Mouse (Mus musculus): ENCODE data around the gene Snap91. TPM values are rescaled to one million over a fixed set of nuclear protein-coding genes. Genes with fewer than 3 reads are reported as not detected.

Gene Snap91
- polyA plus RNA-seq, 1 experiment from 2014 or later: 6.6 TPM

DNA sequence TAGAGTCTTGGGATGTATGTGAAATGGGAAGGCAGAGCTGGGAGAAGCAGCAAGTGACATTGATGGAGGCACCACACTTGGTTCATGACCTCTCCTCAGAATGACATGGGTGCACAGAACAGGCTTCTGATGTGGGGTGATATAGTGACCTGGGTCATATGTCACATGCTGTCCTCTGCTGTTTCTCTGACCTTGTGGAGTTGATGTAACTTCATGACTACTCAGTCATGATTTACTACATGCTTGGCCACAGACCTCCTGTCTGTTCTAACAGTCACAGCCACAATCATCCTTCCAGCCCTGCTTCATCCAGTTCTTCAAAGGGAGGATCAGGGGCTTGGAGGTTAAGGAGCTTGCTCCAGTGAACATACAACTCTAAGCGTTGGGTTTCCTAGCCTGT lies 142.4 kb downstream of the Snap91 start:
- Histone ChIP-seq H3K4me2 (replicated peaks) (no peak overlapping the region), H3K27ac (no peak overlapping the region), H3K9me3 (no peaks in the 10 kb centered on the region), H3K4me3 (no peak overlapping the region), H3K4me1 (peaks cover 3% of the 10 kb centered on the region), H3K27me3 (no peaks in the 10 kb centered on the region), H3K36me3 (no peaks in the 10 kb centered on the region), H3K9ac (no peak overlapping the region)
- WGBS: 80% methylated on average over 1 of the region's 1 CpGs
- no peak for ATAC-seq (ENCODE audit: low FRiP score, low read depth)

- Histone ChIP-seq H3K4me3 (no peak overlapping the region), H3K9ac (no peak overlapping the region), H3K9me3 (no peaks in the 10 kb centered on the region), H3K27me3 (no peaks in the 10 kb centered on the region), H3K4me2 (replicated peaks) (no peak overlapping the region), H3K27ac (no peak overlapping the region), H3K4me1 (no peaks in the 10 kb centered on the region), H3K36me3 (no peaks in the 10 kb centered on the region)
- 87% methylated on average over 4 of the region's 4 CpGs for WGBS
- no peak for ATAC-seq (ENCODE audit: low FRiP score, low read depth)
Observed at GRCm38 (mm10) chr9:86736991-86737390, 143.5 kb downstream of the Snap91 start.

DNA sequence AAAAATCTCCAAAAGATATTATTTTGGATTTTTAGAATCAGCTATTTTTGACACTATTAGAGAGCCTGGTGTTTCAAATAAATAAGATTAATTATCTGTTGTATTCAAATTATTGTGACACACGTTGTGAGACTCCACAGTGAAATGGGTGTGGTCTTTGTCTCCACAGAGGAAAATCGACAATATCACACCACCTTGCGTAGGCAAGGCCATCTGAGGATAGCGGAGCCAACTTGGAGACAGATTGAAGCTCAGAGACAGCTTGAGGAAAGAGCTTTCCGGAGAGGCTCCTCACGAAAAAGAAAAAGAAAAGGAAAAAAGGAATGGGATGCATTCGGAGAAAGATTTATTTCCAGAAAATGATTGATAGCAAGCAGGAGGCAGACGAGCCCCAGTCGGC lies 145.7 kb downstream of the Snap91 start:
- 67% methylated on average over 9 of the region's 9 CpGs for WGBS
- H3K27me3 ChIP-seq: no peaks in the 10 kb centered on the region
- no peak overlapping the region for H3K27ac ChIP-seq
- H3K4me3 ChIP-seq: no peak overlapping the region
- no peak for ATAC-seq (ENCODE audit: low FRiP score, low read depth)
- H3K9ac ChIP-seq: no peak overlapping the region
- no peaks in the 10 kb centered on the region for H3K36me3 ChIP-seq
- no peak overlapping the region for H3K4me2 ChIP-seq (replicated peaks)
- H3K9me3 ChIP-seq: no peaks in the 10 kb centered on the region
- no peaks in the 10 kb centered on the region for H3K4me1 ChIP-seq

- no peaks in the 10 kb centered on the region for H3K27me3 ChIP-seq
- no peak for ATAC-seq (ENCODE audit: low FRiP score, low read depth)
- H3K36me3 ChIP-seq: no peaks in the 10 kb centered on the region
- no peak overlapping the region for H3K9ac ChIP-seq
- H3K4me3 ChIP-seq: no peak overlapping the region
- H3K4me1 ChIP-seq: no peaks in the 10 kb centered on the region
- no peak overlapping the region for H3K27ac ChIP-seq
- H3K9me3 ChIP-seq: no peaks in the 10 kb centered on the region
- no peak overlapping the region for H3K4me2 ChIP-seq (replicated peaks)
Observed at GRCm38 (mm10) chr9:86734357-86734756, 146.1 kb downstream of the Snap91 start.

DNA sequence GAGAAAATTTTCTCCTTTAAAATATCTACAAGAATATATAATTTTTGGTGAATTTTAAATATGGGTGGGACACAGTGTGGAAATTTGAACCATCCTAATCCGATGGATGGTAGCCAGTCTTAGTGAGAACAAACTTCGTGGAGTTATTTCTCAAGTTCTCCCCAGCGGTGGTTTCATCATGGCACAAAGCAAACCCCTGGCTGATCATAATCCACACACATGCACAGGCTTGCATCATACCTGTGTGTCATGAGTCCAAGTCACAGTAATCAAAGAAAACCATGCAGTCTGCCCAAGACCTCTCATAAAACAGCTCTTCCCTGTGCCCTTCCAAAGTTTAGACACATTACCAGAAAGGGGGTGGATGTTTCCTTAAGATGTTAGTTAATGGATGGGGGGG lies 150.6 kb downstream of the Snap91 start:
- Histone ChIP-seq H3K36me3 (no peaks in the 10 kb centered on the region), H3K4me1 (peaks cover 12% of the 10 kb centered on the region; the same call in 1 of the 2 replicates), H3K9ac (no peak overlapping the region), H3K27me3 (no peaks in the 10 kb centered on the region), H3K9me3 (no peaks in the 10 kb centered on the region), H3K4me2 (replicated peaks) (no peak overlapping the region), H3K27ac (no peak overlapping the region), H3K4me3 (no peak overlapping the region)
- WGBS: 94% methylated on average over 3 of the region's 3 CpGs
- ATAC-seq (ENCODE audit: low FRiP score, low read depth): no peak

DNA sequence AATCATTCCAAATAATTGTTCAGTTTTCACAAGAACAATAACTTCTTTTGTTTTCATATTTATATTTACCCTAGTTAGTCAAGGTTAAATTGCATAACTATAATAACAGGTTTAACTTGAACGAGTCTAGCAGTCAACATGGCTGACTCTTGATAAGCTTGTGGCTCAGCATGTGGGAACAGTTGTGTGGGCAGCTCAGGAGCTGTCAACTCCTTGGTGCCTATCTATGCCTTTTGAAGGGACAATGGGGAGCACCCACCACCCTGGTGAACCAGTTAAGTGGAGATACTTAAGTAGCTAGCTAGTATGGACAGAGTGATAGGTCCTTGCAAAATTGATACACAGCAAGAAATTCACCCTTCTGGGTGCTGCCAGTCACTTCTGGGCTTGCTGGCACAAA lies 151.4 kb downstream of the Snap91 start:
- no peaks in the 10 kb centered on the region for H3K36me3 ChIP-seq
- no peak for ATAC-seq (ENCODE audit: low FRiP score, low read depth)
- H3K27ac ChIP-seq: no peak overlapping the region
- no peaks in the 10 kb centered on the region for H3K9me3 ChIP-seq
- H3K27me3 ChIP-seq: no peaks in the 10 kb centered on the region
- no peak overlapping the region for H3K4me2 ChIP-seq (replicated peaks)
- WGBS: 70% methylated on average over 1 of the region's 1 CpGs
- H3K9ac ChIP-seq: no peak overlapping the region
- H3K4me3 ChIP-seq: no peak overlapping the region
- H3K4me1 ChIP-seq: peaks cover 12% of the 10 kb centered on the region; the same call in 1 of the 2 replicates

GRCm38 (mm10) chr9:86728214-86728814 lies 152.1 kb downstream of the Snap91 start:
- WGBS: 81% methylated on average over 10 of the region's 10 CpGs
- ATAC-seq (ENCODE audit: low FRiP score, low read depth): no peak
- H3K36me3 ChIP-seq: no peaks in the 10 kb centered on the region
- H3K9me3 ChIP-seq: no peaks in the 10 kb centered on the region
- H3K27ac ChIP-seq: no peak overlapping the region
- H3K4me2 ChIP-seq (replicated peaks): no peak overlapping the region
- H3K9ac ChIP-seq: no peak overlapping the region
- no peaks in the 10 kb centered on the region for H3K27me3 ChIP-seq
- H3K4me3 ChIP-seq: no peak overlapping the region
- H3K4me1 ChIP-seq: peaks cover 12% of the 10 kb centered on the region; the same call in 1 of the 2 replicates

- no peaks in the 10 kb centered on the region for H3K9me3 ChIP-seq
- no peak overlapping the region for H3K9ac ChIP-seq
- ATAC-seq (ENCODE audit: low FRiP score, low read depth): no peak
- no peak overlapping the region for H3K27ac ChIP-seq
- 90% methylated on average over 5 of the region's 5 CpGs for WGBS
- no peak overlapping the region for H3K4me2 ChIP-seq (replicated peaks)
- H3K27me3 ChIP-seq: no peaks in the 10 kb centered on the region
- no peak overlapping the region for H3K4me3 ChIP-seq
- H3K36me3 ChIP-seq: no peaks in the 10 kb centered on the region
- H3K4me1 ChIP-seq: peaks cover 12% of the 10 kb centered on the region; the same call in 1 of the 2 replicates
Observed at GRCm38 (mm10) chr9:86726381-86726720, 154.1 kb downstream of the Snap91 start.

- Histone ChIP-seq H3K9me3 (no peaks in the 10 kb centered on the region), H3K27ac (peak overlapping the region; percentile 0; the same call in 1 of the 2 replicates), H3K36me3 (no peaks in the 10 kb centered on the region), H3K27me3 (no peaks in the 10 kb centered on the region), H3K9ac (no peak overlapping the region), H3K4me3 (no peak overlapping the region), H3K4me1 (peaks cover 12% of the 10 kb centered on the region; the same call in 1 of the 2 replicates), H3K4me2 (replicated peaks) (no peak overlapping the region)
- WGBS: 38% methylated on average over 7 of the region's 7 CpGs
- ATAC-seq (ENCODE audit: low FRiP score, low read depth): no peak
Observed at GRCm38 (mm10) chr9:86725604-86726380, 154.7 kb downstream of the Snap91 start.

DNA sequence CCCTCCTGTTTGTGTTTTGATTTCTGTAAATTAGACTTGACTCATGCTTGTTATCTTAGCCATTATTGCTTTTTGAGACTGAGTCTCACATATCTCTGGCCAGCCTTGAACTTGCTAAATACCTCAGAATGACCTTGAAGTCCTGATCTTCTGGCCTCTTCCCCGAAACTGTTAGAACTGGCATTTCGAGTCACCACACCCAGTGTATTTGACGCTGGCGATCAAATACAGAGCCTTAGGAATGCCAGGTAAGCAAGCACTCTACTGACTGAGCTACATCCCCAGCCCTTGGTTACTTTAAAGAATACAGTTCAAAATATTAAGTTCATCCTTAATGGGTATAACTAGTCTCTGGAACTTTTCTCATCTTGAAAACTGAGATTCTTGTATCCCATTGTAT lies 155.4 kb downstream of the Snap91 start:
- H3K9me3 ChIP-seq: no peaks in the 10 kb centered on the region
- no peak overlapping the region for H3K4me3 ChIP-seq
- H3K27ac ChIP-seq: peak overlapping the region; percentile 0; the same call in 1 of the 2 replicates
- no peak overlapping the region for H3K9ac ChIP-seq
- H3K4me1 ChIP-seq: peaks cover 12% of the 10 kb centered on the region; the same call in 1 of the 2 replicates
- H3K27me3 ChIP-seq: no peaks in the 10 kb centered on the region
- no peaks in the 10 kb centered on the region for H3K36me3 ChIP-seq
- 85% methylated on average over 4 of the region's 4 CpGs for WGBS
- H3K4me2 ChIP-seq (replicated peaks): no peak overlapping the region
- no peak for ATAC-seq (ENCODE audit: low FRiP score, low read depth)

- Histone ChIP-seq H3K36me3 (no peaks in the 10 kb centered on the region), H3K9ac (no peak overlapping the region), H3K27me3 (no peaks in the 10 kb centered on the region), H3K27ac (no peak overlapping the region), H3K4me2 (replicated peaks) (no peak overlapping the region), H3K9me3 (no peaks in the 10 kb centered on the region), H3K4me3 (no peak overlapping the region), H3K4me1 (peaks cover 3% of the 10 kb centered on the region; the same call in 1 of the 2 replicates)
- 74% methylated on average over 2 of the region's 2 CpGs for WGBS
- no peak for ATAC-seq (ENCODE audit: low FRiP score, low read depth)
Observed at GRCm38 (mm10) chr9:86720794-86721193, 159.7 kb downstream of the Snap91 start.

GRCm38 (mm10) chr9:86720227-86720626 lies 160.2 kb downstream of the Snap91 start:
- Histone ChIP-seq H3K36me3 (no peaks in the 10 kb centered on the region), H3K27ac (no peak overlapping the region), H3K4me3 (no peak overlapping the region), H3K4me2 (replicated peaks) (no peak overlapping the region), H3K9me3 (no peaks in the 10 kb centered on the region), H3K9ac (no peak overlapping the region), H3K27me3 (no peaks in the 10 kb centered on the region), H3K4me1 (no peaks in the 10 kb centered on the region)
- no peak for ATAC-seq (ENCODE audit: low FRiP score, low read depth)
- 89% methylated on average over 5 of the region's 5 CpGs for WGBS

- Histone ChIP-seq H3K9ac (no peak overlapping the region), H3K4me3 (no peak overlapping the region), H3K4me1 (no peaks in the 10 kb centered on the region), H3K4me2 (replicated peaks) (no peak overlapping the region), H3K36me3 (no peaks in the 10 kb centered on the region), H3K9me3 (no peaks in the 10 kb centered on the region), H3K27me3 (no peaks in the 10 kb centered on the region), H3K27ac (no peak overlapping the region)
- WGBS: 82% methylated on average over 5 of the region's 5 CpGs
- ATAC-seq (ENCODE audit: low FRiP score, low read depth): no peak
Observed at GRCm38 (mm10) chr9:86717119-86717518, 163.3 kb downstream of the Snap91 start.
